Mouse (Mus musculus): Measurements from ENCODE around the gene Sltm. TPM values are rescaled to one million over a fixed set of nuclear protein-coding genes. Genes with fewer than 3 reads are reported as not detected.

Gene Sltm
- polyA plus RNA-seq, 1 experiment from 2014 or later = 35.6 TPM

GRCm38 (mm10) chr9:70570351-70570750 is 27.8 kb downstream of the Sltm start:
- Histone ChIP-seq H3K9me3 (replicated peaks; ENCODE audit: control insufficient read depth, low read length) (no peaks in the 10 kb centered on the region), H3K4me2 (ENCODE audit: low read depth, low read length) (no peak overlapping the region), H3K27me3 (ENCODE audit: control insufficient read depth, insufficient read depth, low read length) (no peaks in the 10 kb centered on the region), H3K4me1 (ENCODE audit: control insufficient read depth, insufficient read depth, low read length) (peaks cover 14% of the 10 kb centered on the region), H3K36me3 (ENCODE audit: control insufficient read depth, insufficient read depth) (peaks cover 19% of the 10 kb centered on the region), H3K9ac (ENCODE audit: low read length) (0 out of 2 replicates have a peak overlapping the region, but pooled peaks have one; percentile 33), H3K27ac (ENCODE audit: low read length) (no peak overlapping the region), H3K4me3 (ENCODE audit: low read length) (no peak overlapping the region)
- no peak for ATAC-seq (replicated peaks; ENCODE audit: extremely low read depth, insufficient read depth, low FRiP score)
- WGBS = 51% methylated on average over 8 of the region's 8 CpGs

GRCm38 (mm10) chr9:70578123-70578522 is 35.6 kb downstream of the Sltm start:
- H3K36me3 ChIP-seq (ENCODE audit: control insufficient read depth, insufficient read depth) = peaks cover 53% of the 10 kb centered on the region
- H3K4me2 ChIP-seq (ENCODE audit: low read depth, low read length) = no peak overlapping the region
- WGBS = 86% methylated on average over 2 of the region's 2 CpGs
- no peak overlapping the region for H3K4me3 ChIP-seq (ENCODE audit: low read length)
- no peaks in the 10 kb centered on the region for H3K9me3 ChIP-seq (replicated peaks; ENCODE audit: control insufficient read depth, low read length)
- H3K27me3 ChIP-seq (ENCODE audit: control insufficient read depth, insufficient read depth, low read length) = no peaks in the 10 kb centered on the region
- H3K4me1 ChIP-seq (ENCODE audit: control insufficient read depth, insufficient read depth, low read length) = no peaks in the 10 kb centered on the region
- no peak overlapping the region for H3K27ac ChIP-seq (ENCODE audit: low read length)
- H3K9ac ChIP-seq (ENCODE audit: low read length) = no peak overlapping the region
- ATAC-seq (replicated peaks; ENCODE audit: extremely low read depth, insufficient read depth, low FRiP score) = no peak

GRCm38 (mm10) chr9:70580956-70581355 is 38.4 kb downstream of the Sltm start:
- Histone ChIP-seq H3K4me1 (ENCODE audit: control insufficient read depth, insufficient read depth, low read length) (no peaks in the 10 kb centered on the region), H3K9ac (ENCODE audit: low read length) (no peak overlapping the region), H3K36me3 (ENCODE audit: control insufficient read depth, insufficient read depth) (peaks cover 56% of the 10 kb centered on the region), H3K27me3 (ENCODE audit: control insufficient read depth, insufficient read depth, low read length) (no peaks in the 10 kb centered on the region), H3K9me3 (replicated peaks; ENCODE audit: control insufficient read depth, low read length) (no peaks in the 10 kb centered on the region), H3K4me3 (ENCODE audit: low read length) (no peak overlapping the region), H3K27ac (ENCODE audit: low read length) (no peak overlapping the region), H3K4me2 (ENCODE audit: low read depth, low read length) (no peak overlapping the region)
- no peak for ATAC-seq (replicated peaks; ENCODE audit: extremely low read depth, insufficient read depth, low FRiP score)
- WGBS = 83% methylated on average over 5 of the region's 5 CpGs

GRCm38 (mm10) chr9:70584641-70585040 is 42.1 kb downstream of the Sltm start:
- Histone ChIP-seq H3K9me3 (replicated peaks; ENCODE audit: control insufficient read depth, low read length) (no peaks in the 10 kb centered on the region), H3K9ac (ENCODE audit: low read length) (no peak overlapping the region), H3K27ac (ENCODE audit: low read length) (no peak overlapping the region), H3K27me3 (ENCODE audit: control insufficient read depth, insufficient read depth, low read length) (no peaks in the 10 kb centered on the region), H3K36me3 (ENCODE audit: control insufficient read depth, insufficient read depth) (peaks cover 74% of the 10 kb centered on the region), H3K4me1 (ENCODE audit: control insufficient read depth, insufficient read depth, low read length) (no peaks in the 10 kb centered on the region), H3K4me2 (ENCODE audit: low read depth, low read length) (no peak overlapping the region), H3K4me3 (ENCODE audit: low read length) (no peak overlapping the region)
- WGBS = 86% methylated on average over 14 of the region's 14 CpGs
- no peak for ATAC-seq (replicated peaks; ENCODE audit: extremely low read depth, insufficient read depth, low FRiP score)

- no peak for ATAC-seq (replicated peaks; ENCODE audit: extremely low read depth, insufficient read depth, low FRiP score)
- Histone ChIP-seq H3K4me1 (ENCODE audit: control insufficient read depth, insufficient read depth, low read length) (no peaks in the 10 kb centered on the region), H3K27ac (ENCODE audit: low read length) (no peak overlapping the region), H3K9me3 (replicated peaks; ENCODE audit: control insufficient read depth, low read length) (no peaks in the 10 kb centered on the region), H3K36me3 (ENCODE audit: control insufficient read depth, insufficient read depth) (peaks cover 74% of the 10 kb centered on the region), H3K4me3 (ENCODE audit: low read length) (no peak overlapping the region), H3K9ac (ENCODE audit: low read length) (no peak overlapping the region), H3K4me2 (ENCODE audit: low read depth, low read length) (no peak overlapping the region), H3K27me3 (ENCODE audit: control insufficient read depth, insufficient read depth, low read length) (no peaks in the 10 kb centered on the region)
- WGBS = 66% methylated on average over 5 of the region's 5 CpGs
Measured at GRCm38 (mm10) chr9:70585172-70585571, 42.6 kb downstream of the Sltm start.

GRCm38 (mm10) chr9:70587171-70587570 is 44.6 kb downstream of the Sltm start:
- no peak overlapping the region for H3K27ac ChIP-seq (ENCODE audit: low read length)
- H3K9me3 ChIP-seq (replicated peaks; ENCODE audit: control insufficient read depth, low read length) = no peaks in the 10 kb centered on the region
- no peak overlapping the region for H3K9ac ChIP-seq (ENCODE audit: low read length)
- WGBS = 91% methylated on average over 5 of the region's 5 CpGs
- H3K36me3 ChIP-seq (ENCODE audit: control insufficient read depth, insufficient read depth) = peaks cover 71% of the 10 kb centered on the region
- no peak overlapping the region for H3K4me3 ChIP-seq (ENCODE audit: low read length)
- H3K4me2 ChIP-seq (ENCODE audit: low read depth, low read length) = no peak overlapping the region
- ATAC-seq (replicated peaks; ENCODE audit: extremely low read depth, insufficient read depth, low FRiP score) = no peak
- H3K4me1 ChIP-seq (ENCODE audit: control insufficient read depth, insufficient read depth, low read length) = no peaks in the 10 kb centered on the region
- no peaks in the 10 kb centered on the region for H3K27me3 ChIP-seq (ENCODE audit: control insufficient read depth, insufficient read depth, low read length)

GRCm38 (mm10) chr9:70590775-70591174 is 48.2 kb downstream of the Sltm start:
- Histone ChIP-seq H3K9me3 (replicated peaks; ENCODE audit: control insufficient read depth, low read length) (no peaks in the 10 kb centered on the region), H3K4me2 (ENCODE audit: low read depth, low read length) (no peak overlapping the region), H3K27ac (ENCODE audit: low read length) (no peak overlapping the region), H3K36me3 (ENCODE audit: control insufficient read depth, insufficient read depth) (peaks cover 66% of the 10 kb centered on the region), H3K4me3 (ENCODE audit: low read length) (no peak overlapping the region), H3K27me3 (ENCODE audit: control insufficient read depth, insufficient read depth, low read length) (no peaks in the 10 kb centered on the region), H3K4me1 (ENCODE audit: control insufficient read depth, insufficient read depth, low read length) (no peaks in the 10 kb centered on the region), H3K9ac (ENCODE audit: low read length) (no peak overlapping the region)
- no peak for ATAC-seq (replicated peaks; ENCODE audit: extremely low read depth, insufficient read depth, low FRiP score)
- 80% methylated on average over 4 of the region's 4 CpGs for WGBS

- H3K9ac ChIP-seq (ENCODE audit: low read length) = no peak overlapping the region
- no peak for ATAC-seq (replicated peaks; ENCODE audit: extremely low read depth, insufficient read depth, low FRiP score)
- no peaks in the 10 kb centered on the region for H3K9me3 ChIP-seq (replicated peaks; ENCODE audit: control insufficient read depth, low read length)
- H3K27ac ChIP-seq (ENCODE audit: low read length) = no peak overlapping the region
- WGBS = 69% methylated on average over 9 of the region's 9 CpGs
- no peaks in the 10 kb centered on the region for H3K27me3 ChIP-seq (ENCODE audit: control insufficient read depth, insufficient read depth, low read length)
- peaks cover 59% of the 10 kb centered on the region for H3K36me3 ChIP-seq (ENCODE audit: control insufficient read depth, insufficient read depth)
- H3K4me2 ChIP-seq (ENCODE audit: low read depth, low read length) = no peak overlapping the region
- no peak overlapping the region for H3K4me3 ChIP-seq (ENCODE audit: low read length)
- H3K4me1 ChIP-seq (ENCODE audit: control insufficient read depth, insufficient read depth, low read length) = no peaks in the 10 kb centered on the region
Measured at GRCm38 (mm10) chr9:70591486-70591885, 48.9 kb downstream of the Sltm start.

GRCm38 (mm10) chr9:70598271-70598670 is 55.7 kb downstream of the Sltm start:
- H3K9me3 ChIP-seq (replicated peaks; ENCODE audit: control insufficient read depth, low read length) = no peaks in the 10 kb centered on the region
- no peak for ATAC-seq (replicated peaks; ENCODE audit: extremely low read depth, insufficient read depth, low FRiP score)
- H3K27ac ChIP-seq (ENCODE audit: low read length) = no peak overlapping the region
- WGBS = 88% methylated on average over 2 of the region's 2 CpGs
- H3K4me3 ChIP-seq (ENCODE audit: low read length) = no peak overlapping the region
- no peak overlapping the region for H3K4me2 ChIP-seq (ENCODE audit: low read depth, low read length)
- H3K36me3 ChIP-seq (ENCODE audit: control insufficient read depth, insufficient read depth) = peaks cover 10% of the 10 kb centered on the region
- no peak overlapping the region for H3K9ac ChIP-seq (ENCODE audit: low read length)
- H3K4me1 ChIP-seq (ENCODE audit: control insufficient read depth, insufficient read depth, low read length) = no peaks in the 10 kb centered on the region
- no peaks in the 10 kb centered on the region for H3K27me3 ChIP-seq (ENCODE audit: control insufficient read depth, insufficient read depth, low read length)
